Mouse (Mus musculus): ENCODE results near the gene Lmbrd2. TPM values are rescaled to one million over a fixed set of nuclear protein-coding genes. Genes with fewer than 3 reads are reported as not detected.
"Not testable (repeated sequence)": the region's sequence is repeated elsewhere in the genome, so short reads cannot be mapped to it uniquely, and the experiment has no call there.

The Lmbrd2 gene
- polyA plus RNA-seq, 1 experiment from 2014 or later = 3.0 TPM

DNA sequence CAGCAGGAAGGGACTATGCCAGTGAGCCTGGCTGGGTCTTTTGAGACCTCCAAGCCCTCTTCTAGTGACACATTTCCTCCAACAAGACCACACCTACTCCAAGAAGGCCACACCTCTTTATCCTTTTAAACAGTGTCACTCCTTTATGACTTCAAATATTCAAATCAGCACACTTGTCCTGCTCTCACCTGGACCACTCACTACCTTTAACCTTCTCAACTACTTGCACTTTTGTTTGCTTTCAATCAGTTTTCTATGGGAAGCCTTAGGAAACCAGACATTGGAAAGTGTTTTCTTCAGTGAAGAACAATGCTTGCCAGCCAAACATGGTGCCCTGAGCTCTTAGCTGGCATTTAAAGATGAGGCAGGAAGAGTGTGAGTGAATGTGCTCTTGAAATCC lies 15.0 kb downstream of the Lmbrd2 start, which contains the start of gene Skp2:
Gene Skp2 (minus strand): TSS at position 101 of the 400 bp plus-strand sequence.
- Histone ChIP-seq H3K4me2 (replicated peaks) (no peak within 1 kb of the TSS), H3K9me3 (replicated peaks) (no peaks in the 10 kb centered on the region), H3K36me3 (peaks cover 35% of the 10 kb centered on the region), H3K4me1 (no peaks in the 10 kb centered on the region), H3K4me3 (no peak within 1 kb of the TSS), H3K27me3 (no peaks in the 10 kb centered on the region), H3K27ac (no peak within 1 kb of the TSS), H3K9ac (no peak within 1 kb of the TSS)
- no peak for ATAC-seq (ENCODE audit: low FRiP score)

DNA sequence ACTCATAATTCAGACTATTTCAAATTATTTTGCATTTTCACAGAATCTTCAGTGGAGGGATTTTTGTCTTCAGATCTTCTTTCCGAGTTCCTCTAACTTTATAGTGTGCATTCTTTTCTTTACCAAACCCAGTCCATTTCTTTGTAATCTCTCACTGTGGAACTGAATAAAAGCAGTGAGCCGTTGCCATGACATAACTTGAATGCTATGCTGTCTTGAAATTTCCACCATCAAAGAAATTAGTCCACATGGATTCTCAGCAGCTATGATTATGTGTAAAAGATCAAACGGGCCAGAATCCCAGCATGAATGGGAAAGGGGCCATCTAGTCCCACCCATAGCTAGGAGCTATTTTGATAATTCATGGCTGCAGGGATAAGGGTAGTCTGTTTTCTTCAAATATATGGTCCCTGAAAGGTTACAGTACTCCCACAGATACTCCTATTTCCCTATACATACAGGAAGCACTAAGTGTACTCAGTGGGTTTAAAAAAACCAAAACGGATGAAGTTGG lies 22.3 kb downstream of the Lmbrd2 start:
- no peak overlapping the region for H3K9ac ChIP-seq
- H3K4me3 ChIP-seq = no peak overlapping the region
- no peak for ATAC-seq (ENCODE audit: low FRiP score)
- H3K36me3 ChIP-seq = peaks cover 32% of the 10 kb centered on the region
- no peak overlapping the region for H3K27ac ChIP-seq
- no peaks in the 10 kb centered on the region for H3K4me1 ChIP-seq
- H3K27me3 ChIP-seq = no peaks in the 10 kb centered on the region
- H3K4me2 ChIP-seq (replicated peaks) = no peak overlapping the region
- WGBS = 68% methylated on average over 4 of the region's 4 CpGs
- no peaks in the 10 kb centered on the region for H3K9me3 ChIP-seq (replicated peaks)

DNA sequence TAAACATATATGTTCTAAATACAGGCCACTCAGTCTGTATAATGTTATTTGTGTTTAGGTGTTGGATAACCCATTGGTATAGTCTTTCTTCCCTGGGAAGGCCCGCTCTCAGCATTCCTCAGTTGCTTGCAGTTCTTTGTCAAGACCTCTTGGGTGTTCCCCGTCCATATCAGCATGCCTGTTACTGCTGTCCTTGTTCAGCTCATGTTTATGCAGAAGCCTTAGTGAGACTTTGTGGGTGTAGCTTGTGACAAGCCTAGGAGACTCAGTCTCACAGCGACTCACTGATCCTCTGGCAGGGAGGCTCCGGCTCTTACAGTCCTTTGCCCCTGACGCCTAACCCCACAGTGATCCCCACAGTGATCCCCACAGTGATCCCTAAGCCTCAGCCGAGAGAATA lies 23.8 kb downstream of the Lmbrd2 start:
- Histone ChIP-seq H3K27ac (no peak overlapping the region), H3K9ac (no peak overlapping the region), H3K4me3 (no peak overlapping the region), H3K36me3 (peaks cover 41% of the 10 kb centered on the region), H3K4me2 (replicated peaks) (no peak overlapping the region), H3K9me3 (replicated peaks) (no peaks in the 10 kb centered on the region), H3K27me3 (no peaks in the 10 kb centered on the region), H3K4me1 (no peaks in the 10 kb centered on the region)
- WGBS = 60% methylated on average over 6 of the region's 6 CpGs
- ATAC-seq (ENCODE audit: low FRiP score) = no peak

DNA sequence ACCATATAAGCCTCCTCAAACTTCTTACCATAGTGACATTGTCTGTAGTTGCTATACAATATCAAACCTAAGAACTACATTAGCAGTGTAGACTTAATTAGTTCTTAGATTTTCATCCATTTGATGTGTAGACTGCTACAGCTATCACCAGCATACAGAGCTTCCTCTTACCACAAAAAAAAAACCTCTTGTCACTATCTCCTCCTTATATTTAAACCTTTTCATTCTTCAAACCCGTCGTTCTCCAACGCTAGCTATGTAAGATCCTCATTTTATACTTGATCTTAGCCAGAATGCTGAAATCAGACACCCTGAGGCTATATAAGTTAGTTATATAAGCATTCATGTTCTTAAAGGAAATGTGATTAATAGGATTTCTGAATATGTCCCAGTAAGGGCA lies 36.7 kb downstream of the Lmbrd2 start:
- Histone ChIP-seq H3K27me3 (no peaks in the 10 kb centered on the region), H3K9ac (no peak overlapping the region)

DNA sequence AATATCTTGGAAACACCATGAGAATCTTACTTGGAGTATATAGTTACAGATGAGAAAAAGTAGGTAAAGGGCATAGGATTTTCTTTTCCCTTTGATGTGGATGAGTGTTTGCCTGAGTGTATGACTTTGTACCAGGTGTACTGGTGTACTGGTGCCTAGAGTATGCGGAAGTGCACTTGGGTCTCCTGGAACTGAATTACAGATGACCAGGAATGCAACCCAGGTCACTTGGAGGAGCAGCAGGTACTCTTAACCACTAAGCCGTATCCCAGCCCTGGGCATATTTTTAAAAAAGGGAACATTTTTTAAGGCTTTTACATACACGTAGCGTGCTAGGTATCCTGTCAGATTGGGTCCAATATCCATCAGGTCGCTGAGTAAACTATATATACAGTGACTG lies 43.6 kb downstream of the Lmbrd2 start:
- no peaks in the 10 kb centered on the region for H3K27me3 ChIP-seq
- no peaks in the 10 kb centered on the region for H3K9me3 ChIP-seq (replicated peaks)
- 98% methylated on average over 5 of the region's 5 CpGs for WGBS
- no peak overlapping the region for H3K9ac ChIP-seq
- no peak overlapping the region for H3K4me2 ChIP-seq (replicated peaks)
- H3K4me1 ChIP-seq = no peaks in the 10 kb centered on the region
- no peak overlapping the region for H3K27ac ChIP-seq
- peaks cover 24% of the 10 kb centered on the region for H3K36me3 ChIP-seq
- no peak overlapping the region for H3K4me3 ChIP-seq
- no peak for ATAC-seq (ENCODE audit: low FRiP score)

More for the DNA sequence above, 36.7 kb downstream of the Lmbrd2 start:
- H3K4me2 ChIP-seq (replicated peaks) = no peak overlapping the region
- WGBS = 97% methylated on average over 3 of the region's 3 CpGs
- no peak for ATAC-seq (ENCODE audit: low FRiP score)
- peaks cover 30% of the 10 kb centered on the region for H3K36me3 ChIP-seq
- no peaks in the 10 kb centered on the region for H3K4me1 ChIP-seq
- no peaks in the 10 kb centered on the region for H3K9me3 ChIP-seq (replicated peaks)
- no peak overlapping the region for H3K4me3 ChIP-seq
- no peak overlapping the region for H3K27ac ChIP-seq

DNA sequence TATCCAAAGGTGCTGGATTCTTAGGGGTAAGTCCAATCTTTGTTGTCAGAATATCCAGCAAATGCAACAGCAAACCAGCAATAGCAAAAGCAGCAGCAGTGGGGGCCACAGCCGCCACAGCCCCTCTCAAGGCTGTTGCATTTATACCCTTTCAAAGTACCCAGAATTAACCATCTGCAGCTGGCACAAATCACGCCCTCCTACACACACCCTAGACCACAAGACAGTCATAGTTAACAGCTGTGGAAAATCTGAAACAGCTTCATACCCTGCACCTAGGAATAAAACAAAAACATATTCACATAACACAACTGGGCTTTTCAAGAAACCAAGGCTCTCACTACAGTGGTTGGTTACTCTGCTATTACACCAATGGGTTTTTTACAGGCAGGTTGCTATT lies 49.4 kb downstream of the Lmbrd2 start:
- Histone ChIP-seq H3K27ac (no peak overlapping the region), H3K9me3 (replicated peaks) (no peaks in the 10 kb centered on the region), H3K4me3 (no peak overlapping the region), H3K36me3 (peaks cover 35% of the 10 kb centered on the region), H3K9ac (no peak overlapping the region), H3K4me1 (no peaks in the 10 kb centered on the region), H3K4me2 (replicated peaks) (no peak overlapping the region), H3K27me3 (no peaks in the 10 kb centered on the region)
- 85% methylated on average over 2 of the region's 2 CpGs for WGBS
- no peak for ATAC-seq (ENCODE audit: low FRiP score)

- not testable (repeated sequence) for H3K27me3 ChIP-seq; ATAC-seq (ENCODE audit: low FRiP score); H3K4me1 ChIP-seq; H3K9ac ChIP-seq; H3K9me3 ChIP-seq (replicated peaks); H3K27ac ChIP-seq; H3K4me2 ChIP-seq (replicated peaks); H3K4me3 ChIP-seq
- peaks cover 38% of the 10 kb centered on the region for H3K36me3 ChIP-seq
Observed at GRCm38 (mm10) chr15:9192685-9193084, 52.3 kb downstream of the Lmbrd2 start.

- Histone ChIP-seq H3K27me3 (no peaks in the 10 kb centered on the region), H3K9me3 (replicated peaks) (no peaks in the 10 kb centered on the region), H3K27ac (no peak overlapping the region), H3K4me1 (no peaks in the 10 kb centered on the region), H3K4me2 (replicated peaks) (no peak overlapping the region), H3K4me3 (no peak overlapping the region), H3K36me3 (peaks cover 15% of the 10 kb centered on the region), H3K9ac (no peak overlapping the region)
- WGBS = 65% methylated on average over 6 of the region's 6 CpGs
- ATAC-seq (ENCODE audit: low FRiP score) = no peak
Observed at GRCm38 (mm10) chr15:9198421-9198820, 58.1 kb downstream of the Lmbrd2 start.

GRCm38 (mm10) chr15:9211891-9212290 lies 71.5 kb downstream of the Lmbrd2 start:
- no peaks in the 10 kb centered on the region for H3K9me3 ChIP-seq (replicated peaks)
- no peak overlapping the region for H3K4me2 ChIP-seq (replicated peaks)
- no peaks in the 10 kb centered on the region for H3K36me3 ChIP-seq
- H3K27me3 ChIP-seq = no peaks in the 10 kb centered on the region
- ATAC-seq (ENCODE audit: low FRiP score) = no peak
- H3K9ac ChIP-seq = no peak overlapping the region
- H3K4me1 ChIP-seq = no peaks in the 10 kb centered on the region
- H3K4me3 ChIP-seq = no peak overlapping the region
- no peak overlapping the region for H3K27ac ChIP-seq

GRCm38 (mm10) chr15:9213026-9213425 lies 72.7 kb downstream of the Lmbrd2 start:
- ATAC-seq (ENCODE audit: low FRiP score) = not testable (repeated sequence)

GRCm38 (mm10) chr15:9213431-9213830 lies 73.1 kb downstream of the Lmbrd2 start:
- not testable (repeated sequence) for H3K4me3 ChIP-seq; H3K36me3 ChIP-seq; H3K9ac ChIP-seq; H3K4me2 ChIP-seq (replicated peaks); H3K27me3 ChIP-seq; H3K4me1 ChIP-seq; ATAC-seq (ENCODE audit: low FRiP score); H3K27ac ChIP-seq; H3K9me3 ChIP-seq (replicated peaks)
- 91% methylated on average over 7 of the region's 7 CpGs for WGBS

More at GRCm38 (mm10) chr15:9213026-9213425, 72.7 kb downstream of the Lmbrd2 start:
- H3K9ac ChIP-seq; H3K4me2 ChIP-seq (replicated peaks); H3K4me1 ChIP-seq; H3K4me3 ChIP-seq; H3K27ac ChIP-seq; H3K9me3 ChIP-seq (replicated peaks); H3K27me3 ChIP-seq; H3K36me3 ChIP-seq: not testable (repeated sequence)
- WGBS = 62% methylated on average over 3 of the region's 3 CpGs

DNA sequence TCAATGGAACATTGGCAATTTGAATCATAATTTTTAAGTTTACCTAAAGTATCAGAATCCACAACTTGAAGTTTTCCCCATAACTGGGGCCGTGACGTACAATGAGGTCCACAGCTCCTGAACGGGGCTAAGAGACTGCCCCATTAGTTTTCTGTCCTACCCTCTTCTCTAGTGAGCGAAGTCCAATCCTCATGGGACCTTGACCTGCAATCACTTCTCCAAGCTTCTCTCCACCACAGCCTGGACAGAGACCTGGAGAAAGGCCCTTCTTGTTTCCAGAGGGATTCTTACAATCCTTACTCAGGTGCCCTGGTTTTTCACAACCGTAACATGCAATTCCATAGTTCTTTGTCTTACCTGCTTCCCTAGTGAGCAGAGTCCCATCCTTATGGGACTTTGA lies 76.1 kb downstream of the Lmbrd2 start:
- no peaks in the 10 kb centered on the region for H3K27me3 ChIP-seq
- WGBS = 90% methylated on average over 5 of the region's 5 CpGs
- no peak overlapping the region for H3K4me2 ChIP-seq (replicated peaks)
- no peak for ATAC-seq (ENCODE audit: low FRiP score)
- no peak overlapping the region for H3K27ac ChIP-seq
- no peak overlapping the region for H3K9ac ChIP-seq
- H3K36me3 ChIP-seq = no peaks in the 10 kb centered on the region
- no peaks in the 10 kb centered on the region for H3K4me1 ChIP-seq
- H3K4me3 ChIP-seq = no peak overlapping the region
- H3K9me3 ChIP-seq (replicated peaks) = no peaks in the 10 kb centered on the region

DNA sequence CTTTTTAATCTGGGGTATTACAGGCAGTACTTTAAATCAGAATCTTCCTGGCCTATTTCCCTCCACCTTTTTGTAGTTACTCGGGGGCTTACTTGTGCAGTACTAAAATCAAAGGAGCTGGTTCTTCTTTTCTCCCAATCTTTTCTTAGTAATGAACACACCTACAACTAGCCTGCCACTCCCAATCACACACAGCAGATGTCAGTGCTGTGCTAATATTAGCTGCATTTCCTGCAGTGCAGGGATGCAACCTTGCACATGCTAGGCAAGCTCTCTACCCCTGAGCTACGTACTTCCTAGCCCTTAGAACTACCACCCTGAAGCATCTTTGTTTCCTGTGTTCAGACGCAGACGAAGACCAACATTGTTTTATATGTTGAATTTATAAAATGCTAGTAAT lies 90.6 kb downstream of the Lmbrd2 start:
- H3K27me3 ChIP-seq; H3K36me3 ChIP-seq; ATAC-seq (ENCODE audit: low FRiP score); H3K4me2 ChIP-seq (replicated peaks); H3K27ac ChIP-seq; H3K4me3 ChIP-seq; H3K9me3 ChIP-seq (replicated peaks); H3K9ac ChIP-seq; H3K4me1 ChIP-seq: not testable (repeated sequence)
- 84% methylated on average over 4 of the region's 4 CpGs for WGBS

GRCm38 (mm10) chr15:9246345-9246744 lies 106.0 kb downstream of the Lmbrd2 start:
- no peak overlapping the region for H3K27ac ChIP-seq
- H3K36me3 ChIP-seq = no peaks in the 10 kb centered on the region
- H3K4me3 ChIP-seq = no peak overlapping the region
- no peak overlapping the region for H3K9ac ChIP-seq
- ATAC-seq (ENCODE audit: low FRiP score) = no peak
- no peaks in the 10 kb centered on the region for H3K4me1 ChIP-seq
- no peak overlapping the region for H3K4me2 ChIP-seq (replicated peaks)
- H3K9me3 ChIP-seq (replicated peaks) = no peaks in the 10 kb centered on the region
- H3K27me3 ChIP-seq = no peaks in the 10 kb centered on the region
